Mouse (Mus musculus) erythroblast, embryonic 14.5 days (primary cell): ENCODE results near the gene Abraxas2.

ENCODE experiments used
- GATA1 ChIP-seq: IDR thresholded peaks from 2 replicates; pipeline ENCODE4 v1.6.1; 2012; ENCODE audit warnings: low read length, inconsistent platforms, mixed read lengths
- TAL1 ChIP-seq: IDR thresholded peaks from 3 replicates; pipeline ENCODE4 v1.6.1; 2012; ENCODE audit warnings: low read length, inconsistent platforms, mixed read lengths

- TF ChIP-seq TAL1, result no peak
- TF ChIP-seq GATA1, result no peak
These were observed 44.8 kb downstream of the Abraxas2 start for GRCm38 (mm10) chr7:132903796-132904195.
